Mouse (Mus musculus) megakaryocyte, embryonic 14.5 days (primary cell): Measurements from ENCODE around the gene Vwc2.

Experiments used
- FLI1 ChIP-seq: IDR thresholded peaks from 2 replicates; pipeline ENCODE4 v1.6.1; 2012; ENCODE audit warnings: low read length, inconsistent platforms, mixed read lengths
- GATA1 ChIP-seq: IDR thresholded peaks from 3 replicates; pipeline ENCODE4 v1.6.1; 2012; ENCODE audit warnings: mixed read lengths, low read length, inconsistent platforms, borderline replicate concordance

GRCm38 (mm10) chr11:11122866-11123265, 8.8 kb downstream of the Vwc2 start:
- TF ChIP-seq FLI1 (no peak), GATA1 (no peak)
